Mouse (Mus musculus) cerebellum, postnatal 14 days (tissue): ENCODE measurements around the gene Ephx3.

Experiments used
- DNase-seq, 2 experiments: peaks; one replicate each; pipeline ENCODE4 v3.0.0; 2021; ENCODE audit warnings: mixed read lengths in 2 of 2

The Ephx3 gene

DNA sequence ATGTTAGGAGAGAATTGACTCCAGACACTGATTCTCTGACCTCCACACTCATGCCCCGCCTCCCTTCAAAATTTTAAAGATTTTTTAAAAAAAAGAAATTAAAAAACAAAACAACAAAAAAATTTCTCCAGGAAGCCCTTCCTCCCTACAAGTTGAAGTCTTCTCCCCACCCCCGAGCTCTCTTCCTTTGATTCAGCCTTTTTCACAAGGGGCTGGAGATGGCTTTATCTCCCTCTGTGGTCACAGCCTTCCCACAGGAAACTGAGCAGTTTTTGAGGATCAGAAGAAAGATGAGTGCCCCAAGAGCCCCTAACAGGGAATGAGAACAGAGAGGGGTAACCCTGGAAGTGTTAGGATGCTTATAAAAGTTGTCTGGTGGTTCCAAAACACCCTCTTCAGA, 16.9 kb downstream of the Ephx3 start:
- DNase-seq = no peak

DNA sequence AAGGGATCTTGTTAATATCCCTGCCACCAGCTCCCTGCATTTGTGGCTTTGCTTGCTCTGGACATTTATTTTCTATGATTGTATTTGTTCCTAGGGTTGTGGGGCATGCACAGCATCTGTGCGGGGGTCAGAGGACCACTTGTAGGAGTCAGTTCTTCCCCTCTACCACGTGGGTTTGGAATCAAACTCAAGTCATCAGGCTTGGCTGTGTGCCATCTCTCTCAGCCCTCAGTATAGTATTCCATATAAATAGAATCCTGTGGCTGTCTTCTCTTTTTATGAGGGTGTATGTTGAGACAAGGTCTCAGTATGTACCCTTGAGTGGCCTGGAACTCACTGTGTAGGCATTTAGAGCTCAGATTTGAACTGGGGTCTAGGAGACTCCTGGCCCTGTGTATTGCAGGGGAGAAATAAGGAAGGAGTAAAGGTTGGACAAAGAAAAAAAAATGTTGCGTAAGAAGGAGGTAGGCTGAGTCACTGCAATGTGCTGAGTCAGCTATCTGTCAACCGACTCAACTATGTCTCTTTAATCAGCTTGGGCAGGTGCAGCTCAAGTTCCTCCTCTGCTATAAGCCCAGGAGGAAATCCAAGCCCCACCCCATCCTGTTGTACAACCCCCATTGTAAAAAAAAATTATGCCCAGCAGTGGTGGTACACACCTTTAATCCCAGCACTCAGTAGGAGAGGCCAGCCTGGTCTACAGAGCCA, 19.7 kb downstream of the Ephx3 start:
- no peak for DNase-seq

DNA sequence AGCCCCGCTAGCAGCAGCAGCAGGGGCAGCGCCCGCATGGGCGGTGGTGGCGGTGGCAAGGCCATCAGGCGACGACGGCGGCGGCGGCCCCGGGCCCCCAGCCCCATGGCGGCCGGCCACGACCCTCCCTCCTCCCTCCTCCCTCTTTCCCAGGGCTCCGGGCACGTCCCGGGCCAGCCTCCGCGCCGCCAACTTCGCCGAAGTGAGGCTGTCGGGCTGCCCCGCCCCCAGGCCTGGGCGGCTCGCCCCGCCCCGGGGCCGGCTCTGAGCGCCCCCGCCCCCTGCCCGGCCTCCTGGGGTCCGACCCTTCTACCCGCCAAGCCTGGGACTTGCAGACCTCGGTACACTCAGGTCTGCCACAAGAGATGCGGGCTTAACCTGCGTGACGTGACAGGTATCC, 22.7 kb downstream of the Ephx3 start, which contains the start of gene Notch3:
TSS of gene Notch3 (minus strand) at position 166 of the 400 bp plus-strand sequence.
- DNase-seq = peak in 1 of 2 experiments; percentile 34

DNA sequence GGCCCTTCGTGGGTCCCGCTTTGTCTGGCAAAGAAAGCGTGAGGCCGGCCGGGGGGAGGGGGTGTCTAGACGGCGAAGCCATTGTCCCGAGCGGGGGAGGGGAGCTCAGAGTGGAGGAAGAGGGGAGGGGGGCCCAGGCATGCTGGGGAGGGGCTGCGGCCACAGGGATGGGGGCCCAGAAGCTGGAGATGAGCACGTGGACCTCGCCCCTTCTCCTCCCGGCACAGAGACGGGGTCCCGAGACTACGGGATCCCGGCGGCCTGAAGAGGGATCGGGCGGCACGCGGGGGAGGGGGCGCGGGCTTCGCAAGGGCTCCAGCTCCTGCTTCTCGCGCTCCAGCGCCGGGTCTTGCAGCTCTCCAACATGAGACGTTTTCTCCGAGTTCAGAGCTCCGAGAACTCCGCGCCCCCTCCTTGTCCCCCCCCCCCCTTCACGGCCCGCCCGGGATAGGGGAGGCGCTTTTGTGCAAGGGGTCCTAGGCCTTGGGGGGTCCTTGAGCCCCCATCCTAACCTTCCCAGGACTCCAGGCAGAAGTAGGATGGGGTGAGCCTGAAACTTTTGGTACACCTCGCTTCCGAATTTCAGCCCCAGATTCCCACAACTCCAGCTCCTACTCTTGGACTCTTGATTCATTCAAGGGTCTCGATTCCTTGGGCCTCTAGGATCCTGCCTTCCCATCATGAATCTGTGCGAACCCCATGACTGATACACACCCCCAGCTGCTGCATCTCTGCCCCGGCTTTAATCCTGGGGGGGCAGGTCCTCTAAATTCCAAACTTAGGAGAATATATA, 23.4 kb downstream of the Ephx3 start:
- DNase-seq = peak; percentile 53 to 74

DNA sequence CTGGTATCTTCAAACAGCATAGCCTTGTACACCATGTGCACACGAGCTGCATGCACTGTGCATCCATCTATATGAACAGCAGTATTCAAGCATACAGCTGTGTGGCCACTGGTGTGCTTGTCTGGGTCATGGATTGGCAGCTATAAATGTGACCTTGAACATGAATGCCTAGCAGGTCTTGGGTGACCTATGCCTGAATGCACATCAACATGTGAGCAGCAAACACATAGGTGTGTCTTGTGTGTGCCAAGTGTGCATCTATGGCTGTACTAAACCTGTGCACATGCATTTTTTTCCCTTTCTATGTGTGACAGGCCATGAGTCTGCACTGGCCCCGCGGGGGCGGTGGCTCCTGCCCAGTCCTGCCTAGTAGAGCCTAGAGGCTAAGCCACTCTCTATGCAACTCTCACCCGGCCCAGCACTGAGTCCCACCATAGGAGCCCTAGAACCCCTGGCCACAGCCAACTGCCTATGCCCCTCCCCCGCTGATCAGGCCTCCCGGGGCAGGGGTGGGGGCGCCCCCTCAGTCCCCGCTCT, 24.0 kb downstream of the Ephx3 start:
- no peak for DNase-seq

DNA sequence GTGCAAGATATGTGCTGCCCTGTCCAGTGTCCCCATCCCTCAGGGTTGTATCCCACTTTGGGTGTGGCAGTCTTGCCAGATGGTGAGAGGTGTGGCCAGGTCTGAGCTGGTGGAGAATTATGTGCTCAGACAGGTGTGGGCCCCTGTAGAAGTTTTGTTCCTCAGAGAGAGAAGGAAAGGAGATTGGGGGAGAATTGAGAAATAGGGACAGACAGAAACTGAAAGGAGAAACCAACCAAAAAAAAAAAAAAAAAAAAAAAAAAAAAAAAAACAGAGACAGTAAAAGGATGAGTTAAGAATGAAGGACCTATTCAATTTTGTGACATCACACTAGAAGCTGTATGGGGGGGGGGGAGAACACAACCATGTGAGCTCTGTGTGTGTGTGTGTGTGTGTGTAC, 24.6 kb downstream of the Ephx3 start:
- no peak for DNase-seq

DNA sequence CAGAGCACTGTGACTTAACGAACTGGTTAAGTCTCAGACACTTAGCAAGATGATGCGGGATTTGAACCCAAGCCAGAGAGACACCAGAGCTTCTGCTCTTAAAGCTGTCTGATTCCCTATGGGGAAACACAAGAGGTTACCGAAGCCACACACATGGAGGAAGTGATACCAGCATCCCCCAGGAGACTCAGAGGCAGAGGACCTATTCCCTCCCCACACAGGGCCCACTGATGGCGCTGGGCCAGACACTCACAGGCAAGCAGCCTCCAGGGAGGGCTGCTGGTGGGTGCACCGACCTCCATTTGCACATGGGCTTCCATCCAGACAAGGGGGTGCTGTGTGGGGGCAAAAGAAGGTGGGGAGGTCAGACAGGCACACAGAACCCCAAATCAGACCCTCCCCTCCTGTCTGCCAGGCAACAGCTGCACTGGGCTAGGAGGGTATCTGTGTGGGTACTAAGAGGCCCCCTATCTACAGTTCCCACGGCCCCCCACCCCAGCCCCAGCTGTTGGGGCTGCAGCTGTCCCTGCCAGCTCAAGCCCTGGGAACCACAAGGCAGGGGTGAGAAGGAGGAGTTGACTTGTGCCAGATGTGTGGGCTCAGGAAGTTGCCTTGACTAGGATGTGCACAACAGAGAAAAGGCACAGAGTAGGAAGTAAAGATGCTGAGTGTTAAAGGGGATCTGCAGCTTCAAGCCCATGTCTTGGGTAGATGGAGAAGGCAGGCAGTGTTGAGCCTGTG, 25.3 kb downstream of the Ephx3 start:
- peak in 1 of 2 experiments; percentile 31 for DNase-seq

DNA sequence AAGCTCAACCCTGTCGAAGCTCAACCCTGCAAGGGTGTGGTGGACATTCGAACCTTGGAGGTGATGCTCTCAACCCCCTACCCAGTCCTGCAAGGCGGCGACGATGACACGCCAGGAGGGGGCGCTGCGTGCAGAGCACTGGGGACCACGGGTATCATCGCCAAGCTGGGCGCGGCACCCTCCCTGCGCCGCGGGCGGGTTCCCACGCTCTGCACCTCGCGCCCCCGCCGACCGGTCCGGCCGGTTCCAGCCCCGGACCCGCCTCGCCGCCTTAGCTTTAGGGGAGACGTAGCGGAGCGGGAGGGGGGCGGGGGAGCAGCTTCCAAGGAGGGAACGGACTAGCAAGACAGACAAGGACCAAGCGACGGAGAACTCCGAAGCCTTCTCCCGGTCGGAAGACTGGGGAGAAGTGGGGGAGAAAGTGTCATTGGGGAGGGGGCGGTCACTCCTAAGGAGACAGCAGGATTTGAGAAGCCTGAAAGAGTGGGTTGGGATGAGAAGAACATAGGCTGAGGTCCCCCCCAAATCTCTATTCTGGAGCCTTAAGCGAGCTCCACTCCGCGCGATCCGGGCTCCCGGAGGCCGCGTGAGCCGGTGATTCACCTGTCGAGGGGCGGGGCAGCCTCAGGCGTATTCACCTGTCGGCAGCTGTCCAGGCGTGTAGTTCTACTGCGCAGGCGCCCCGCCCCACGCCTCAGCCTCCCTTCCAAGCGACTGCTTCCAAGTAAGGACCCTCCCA, 27.1 kb downstream of the Ephx3 start:
- peak; percentile 58 to 80 for DNase-seq

DNA sequence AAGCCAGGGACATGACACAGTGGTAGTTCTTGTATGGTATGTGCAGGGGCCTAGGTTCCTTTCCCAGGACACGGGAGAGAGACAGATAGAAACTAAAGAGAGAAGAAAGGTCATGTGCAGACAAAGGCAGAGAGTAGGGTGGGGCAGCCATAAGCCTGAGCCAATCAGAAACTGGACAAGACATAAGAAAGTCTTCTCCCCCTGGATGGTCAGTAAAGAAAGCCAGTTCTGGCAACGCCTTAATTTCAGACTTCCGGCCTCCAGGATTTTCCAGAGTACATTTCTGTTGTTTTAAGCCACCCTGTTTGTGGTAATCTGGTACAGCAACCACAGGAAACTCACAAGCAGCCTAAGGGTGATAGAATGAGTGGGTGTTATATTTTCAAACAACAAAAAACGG, 28.5 kb downstream of the Ephx3 start:
- DNase-seq = no peak

DNA sequence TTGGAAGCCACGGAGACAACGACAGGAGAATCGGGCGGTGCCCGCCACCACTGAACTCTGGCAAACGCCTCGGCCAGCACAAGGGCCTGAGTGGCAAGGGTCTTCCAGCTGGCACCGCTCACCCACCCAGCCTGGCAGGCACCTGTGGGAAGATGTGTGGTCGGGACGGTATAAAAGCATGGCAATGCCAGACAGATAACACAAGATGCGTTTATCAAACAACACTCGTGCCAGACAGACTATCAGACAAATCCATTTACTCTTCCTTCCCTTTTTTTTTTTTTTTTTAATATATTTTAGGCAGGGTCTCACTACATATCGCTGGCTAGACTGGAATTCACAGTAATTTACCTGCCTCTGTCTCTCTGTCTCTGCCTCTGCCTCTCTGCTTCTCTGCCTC, 30.5 kb downstream of the Ephx3 start:
- DNase-seq = no peak

DNA sequence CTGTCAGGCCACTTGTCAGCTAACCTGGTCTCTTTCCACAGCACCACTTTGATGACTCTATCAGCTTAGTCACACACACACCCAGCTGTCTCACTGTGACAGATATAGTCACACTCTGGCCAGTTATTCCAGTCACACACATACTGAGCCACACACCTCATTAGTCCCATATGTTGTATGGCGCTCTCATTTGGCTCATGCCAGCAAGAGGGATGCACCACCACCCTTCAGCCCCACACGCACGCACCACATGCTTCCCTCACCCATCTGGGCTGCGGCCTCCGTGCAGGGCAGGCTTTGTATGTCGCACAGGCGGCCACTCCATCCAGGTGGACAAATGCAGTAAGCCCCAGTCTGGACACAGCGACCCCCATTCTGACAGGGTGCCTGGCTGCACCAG, 42.6 kb downstream of the Ephx3 start:
- no peak for DNase-seq

DNA sequence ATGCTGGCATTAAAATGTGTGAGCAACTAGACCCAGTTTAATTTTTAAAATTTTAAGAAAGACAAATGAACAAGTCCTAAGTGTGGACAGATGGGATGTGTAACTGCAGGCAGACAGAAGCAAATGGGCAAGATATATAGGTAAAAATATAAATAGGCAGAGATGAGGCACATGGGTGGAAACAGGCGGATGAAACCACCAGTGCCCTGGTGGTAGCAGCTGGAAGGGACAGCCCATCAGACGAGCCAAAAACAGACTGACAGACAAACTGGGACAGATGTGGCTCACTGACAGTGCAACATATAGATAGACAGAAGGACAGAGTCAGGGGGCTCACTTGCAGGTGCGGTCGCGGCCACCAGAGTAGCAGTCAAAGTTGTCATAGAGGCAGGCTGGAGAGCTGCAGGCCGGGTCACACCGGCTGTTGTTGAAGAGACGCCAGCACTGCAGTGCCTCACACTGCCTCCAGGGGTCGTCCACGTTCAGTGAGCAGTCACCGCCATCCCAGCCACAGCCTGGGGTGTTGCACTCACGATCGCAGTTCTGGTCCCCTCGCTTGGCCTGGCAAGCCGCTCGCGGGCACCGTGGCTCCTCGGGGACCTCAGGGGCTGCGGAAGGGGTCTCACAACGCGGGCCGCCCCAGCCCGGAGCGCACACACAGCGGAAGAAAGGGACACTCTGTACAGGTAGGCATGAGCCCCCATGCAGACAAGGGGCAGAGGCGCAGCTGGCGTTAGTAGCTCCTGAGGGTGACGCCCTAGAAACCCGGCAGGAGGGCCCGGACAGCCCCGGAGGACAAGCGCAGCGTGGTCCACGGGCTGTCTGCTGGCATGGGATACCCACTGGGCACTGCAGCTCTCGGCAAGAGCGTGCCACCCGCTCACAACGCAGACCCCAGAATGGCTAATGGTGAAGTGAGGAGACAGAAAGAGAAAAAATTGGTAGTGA, 46.2 kb downstream of the Ephx3 start:
- DNase-seq = peak; percentile 90 to 94

DNA sequence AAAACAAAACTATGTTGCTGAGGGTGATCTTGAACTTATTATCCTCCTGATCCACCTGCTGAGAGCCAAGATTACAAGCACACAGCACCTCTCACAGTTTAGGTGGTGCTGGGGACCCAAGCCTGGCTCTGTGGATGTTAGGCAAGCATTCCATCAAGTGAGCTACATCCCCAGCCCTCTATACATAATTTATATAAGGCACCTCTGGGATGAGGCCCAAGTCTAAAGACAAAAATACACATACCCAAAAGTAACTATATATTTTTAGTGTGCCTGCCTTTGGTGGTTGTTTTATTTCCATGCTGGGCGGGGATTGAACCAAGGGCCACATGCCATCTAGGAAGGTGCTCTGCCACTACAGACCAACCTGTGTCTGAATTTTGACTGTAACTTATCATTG, 47.1 kb downstream of the Ephx3 start:
- DNase-seq = no peak
